8 mouse cellular contexts compared by ENCODE assay signal in genomic region chr14:103065294-103066167, GRCm38 (mm10). TPM values are rescaled to one million over a fixed set of nuclear protein-coding genes. Genes with fewer than 3 reads are reported as not detected.
DNase-seq lines count a peak whose midpoint lies in the region; ATAC-seq and TF ChIP-seq lines count a peak whose summit lies in the region.

No protein-coding gene starts in this region.

- intact Hi-C loops in heart, postnatal 25 days (cut with DNase I): loop anchor here (2.0 kb wide), 1 partner anchor 65 kb away; no protein-coding TSS in a partner anchor

- no peak overlapping the region for H3K27ac ChIP-seq in kidney, embryonic 14.5 days (ENCODE audit: low read depth, low read length)
- H3K27ac ChIP-seq in bone marrow, adult 2 months (ENCODE audit: control insufficient read depth, insufficient read depth, low read depth, low read length, poor library complexity): no peak overlapping the region
- H3K27ac ChIP-seq in embryonic facial prominence, embryonic 14.5 days (replicated peaks; ENCODE audit: low read depth, low read length): no peak overlapping the region

- TF ChIP-seq POLR2A in bone marrow, adult 2 months (IDR thresholded peaks at IDR 0.05; ENCODE audit: borderline replicate concordance, control insufficient read depth, low read depth, low read length): no peak

- WGBS in kidney, embryonic 14.5 days: 15% methylated on average over 10 of the region's 10 CpGs
- WGBS in bone marrow, adult 2 months: 6% methylated on average over 10 of the region's 10 CpGs
- 13% methylated on average over 10 of the region's 10 CpGs for WGBS in embryonic facial prominence, embryonic 14.5 days

- peak; percentile 89 for DNase-seq in kidney, adult 18-20 months
- DNase-seq in embryonic facial prominence, embryonic 14.5 days (ENCODE audit: low spot score): peak; percentile 70
- DNase-seq in heart, postnatal 25 days (ENCODE audit: low spot score): peak; percentile 19
- peak; percentile 61 to 90 for DNase-seq in layer of hippocampus, postnatal 25 days (ENCODE audit: extremely low spot score in 1 of 2, low spot score in 1 of 2)
- peak; percentile 62 to 80 for DNase-seq in spleen, postnatal 14 days (ENCODE audit: low spot score in 2 of 2)

- H3K9me3 ChIP-seq in kidney, embryonic 14.5 days (ENCODE audit: control insufficient read depth, low read length): no peaks in the 10 kb centered on the region; the same call in 1 of the 2 replicates
- no peaks in the 10 kb centered on the region for H3K9me3 ChIP-seq in embryonic facial prominence, embryonic 14.5 days (ENCODE audit: control insufficient read depth, low read length)
- H3K9me3 ChIP-seq in megakaryocyte, embryonic 14.5 days: no peaks in the 10 kb centered on the region

- no peaks in the 10 kb centered on the region for H3K36me3 ChIP-seq in kidney, embryonic 14.5 days (ENCODE audit: control insufficient read depth, insufficient read depth, low read length)
- H3K36me3 ChIP-seq in embryonic facial prominence, embryonic 14.5 days (ENCODE audit: control insufficient read depth, insufficient read depth, low read length): no peaks in the 10 kb centered on the region
- H3K36me3 ChIP-seq in megakaryocyte, embryonic 14.5 days (replicated peaks; ENCODE audit: low read length): no peaks in the 10 kb centered on the region

- H3K27me3 ChIP-seq in kidney, embryonic 14.5 days (ENCODE audit: control insufficient read depth, insufficient read depth, low read length): no peaks in the 10 kb centered on the region
- no peaks in the 10 kb centered on the region for H3K27me3 ChIP-seq in embryonic facial prominence, embryonic 14.5 days (replicated peaks; ENCODE audit: control insufficient read depth, insufficient read depth, low read length)
- H3K27me3 ChIP-seq in megakaryocyte, embryonic 14.5 days (replicated peaks): no peaks in the 10 kb centered on the region

- TF ChIP-seq CTCF in bone marrow, adult 2 months (IDR thresholded peaks at IDR 0.05; ENCODE audit: control insufficient read depth, insufficient read depth, low read length): peak; percentile 54

- H3K4me3 ChIP-seq in kidney, embryonic 14.5 days (ENCODE audit: low read length): no peak overlapping the region
- H3K4me3 ChIP-seq in bone marrow, adult 2 months (replicated peaks; ENCODE audit: control insufficient read depth, low read depth, low read length): no peak overlapping the region
- no peak overlapping the region for H3K4me3 ChIP-seq in embryonic facial prominence, embryonic 14.5 days (ENCODE audit: low read depth, low read length)
- H3K4me3 ChIP-seq in megakaryocyte, embryonic 14.5 days (replicated peaks): peak overlapping the region; percentile 67

- H3K4me1 ChIP-seq in kidney, embryonic 14.5 days (ENCODE audit: control insufficient read depth, insufficient read depth, low read length): no peaks in the 10 kb centered on the region
- no peaks in the 10 kb centered on the region; the same call in 1 of the 2 replicates for H3K4me1 ChIP-seq in bone marrow, adult 2 months (ENCODE audit: control insufficient read depth, insufficient read depth, low read length)
- no peaks in the 10 kb centered on the region for H3K4me1 ChIP-seq in embryonic facial prominence, embryonic 14.5 days (ENCODE audit: control insufficient read depth, insufficient read depth, low read length)
- peaks cover 16% of the 10 kb centered on the region for H3K4me1 ChIP-seq in megakaryocyte, embryonic 14.5 days

- ATAC-seq in kidney, embryonic 14.5 days (ENCODE audit: low FRiP score, low TSS enrichment): no peak
- no peak for ATAC-seq in embryonic facial prominence, embryonic 14.5 days (ENCODE audit: low read depth)

- H3K4me2 ChIP-seq in kidney, embryonic 14.5 days (replicated peaks; ENCODE audit: low read depth, low read length): no peak overlapping the region
- no peak overlapping the region for H3K4me2 ChIP-seq in embryonic facial prominence, embryonic 14.5 days (ENCODE audit: low read depth, low read length)

- H3K9ac ChIP-seq in kidney, embryonic 14.5 days (ENCODE audit: low read depth, low read length): no peak overlapping the region
- no peak overlapping the region for H3K9ac ChIP-seq in embryonic facial prominence, embryonic 14.5 days (ENCODE audit: low read depth, low read length)

RNA-seq across cellular contexts. Expression of gene Cln5, which starts 4.5 kb away (rescaled TPM):
- 26.5 and 38.3 TPM in 2 replicates for polyA plus RNA-seq in kidney, embryonic 14.5 days (2014; fragmentation: Nextera tagmentation; extraction: Ambion mirVana)
- polyA plus RNA-seq in bone marrow, adult 2 months (2011; ENCODE audit: insufficient read depth, insufficient read length, low replicate concordance, missing spikeins): 4.9 and 15.5 TPM in 2 replicates
- polyA plus RNA-seq in embryonic facial prominence, embryonic 14.5 days (2014; fragmentation: Nextera tagmentation; extraction: Ambion mirVana): 34.3 and 34.9 TPM in 2 replicates
- total RNA-seq in heart, postnatal 25 days (2021): 10 to 100 TPM; 17.1 to 18.7 TPM
- 10 to 100 TPM in 1 of 2 experiments, 1 to 10 TPM in 1; 9.6 to 10.3 TPM for total RNA-seq in layer of hippocampus, postnatal 25 days (2021)
- 1.8 and 3.6 TPM in 2 replicates for polyA plus RNA-seq in megakaryocyte, embryonic 14.5 days (2012; ENCODE audit: insufficient read depth, low replicate concordance)

RNA-seq across cellular contexts. Expression of gene Acod1, which starts 18.8 kb away (rescaled TPM):
- polyA plus RNA-seq in kidney, embryonic 14.5 days (2014; fragmentation: Nextera tagmentation; extraction: Ambion mirVana): not detected in 2 replicates
- polyA plus RNA-seq in bone marrow, adult 2 months (2011; ENCODE audit: insufficient read depth, insufficient read length, low replicate concordance, missing spikeins): not detected in 2 replicates
- 0.06 TPM in 1 of 2 replicates, not detected in the other for polyA plus RNA-seq in embryonic facial prominence, embryonic 14.5 days (2014; fragmentation: Nextera tagmentation; extraction: Ambion mirVana)
- not detected for total RNA-seq in heart, postnatal 25 days (2021)
- under 1 TPM in 1 of 2 experiments, not detected in 1; 0.10 TPM for total RNA-seq in layer of hippocampus, postnatal 25 days (2021)
- polyA plus RNA-seq in megakaryocyte, embryonic 14.5 days (2012; ENCODE audit: insufficient read depth, low replicate concordance): 0.13 TPM in 1 of 2 replicates, not detected in the other

RNA-seq across cellular contexts. Expression of gene Fbxl3, which starts 33.8 kb away (rescaled TPM):
- polyA plus RNA-seq in kidney, embryonic 14.5 days (2014; fragmentation: Nextera tagmentation; extraction: Ambion mirVana): 24.0 and 35.6 TPM in 2 replicates
- polyA plus RNA-seq in bone marrow, adult 2 months (2011; ENCODE audit: insufficient read depth, insufficient read length, low replicate concordance, missing spikeins): 26.6 and 36.3 TPM in 2 replicates
- 34.1 and 35.0 TPM in 2 replicates for polyA plus RNA-seq in embryonic facial prominence, embryonic 14.5 days (2014; fragmentation: Nextera tagmentation; extraction: Ambion mirVana)
- 10 to 100 TPM; 53.9 to 55.5 TPM for total RNA-seq in heart, postnatal 25 days (2021)
- total RNA-seq in layer of hippocampus, postnatal 25 days (2021): 10 to 100 TPM; 87.7 to 93.2 TPM
- 2.0 and 5.1 TPM in 2 replicates for polyA plus RNA-seq in megakaryocyte, embryonic 14.5 days (2012; ENCODE audit: insufficient read depth, low replicate concordance)

Comparison
In these comparisons a context has a peak if more than half of its experiments do, and no peak if none do; other contexts are left out.
1. DNase-seq: peak in every context shown above with its lines; median percentile 89 in kidney, adult 18-20 months; 76 in layer of hippocampus, postnatal 25 days; 71 in spleen, postnatal 14 days; 70 in embryonic facial prominence, embryonic 14.5 days; 19 in heart, postnatal 25 days.